Mouse (Mus musculus): Measurements from ENCODE around the gene Tppp3.

Tppp3 gene

GRCm38 (mm10) chr8:105431743-105432515 is 39.4 kb downstream of the Tppp3 start:
- DNase-seq (ENCODE audit: low spot score) = peak; percentile 91

- DNase-seq (ENCODE audit: low spot score) = no peak
Measured at GRCm38 (mm10) chr8:105426878-105427277, 44.4 kb downstream of the Tppp3 start.

- DNase-seq (ENCODE audit: low spot score) = no peak
Measured at GRCm38 (mm10) chr8:105422006-105422405, 49.3 kb downstream of the Tppp3 start.

GRCm38 (mm10) chr8:105419800-105420199 is 51.5 kb downstream of the Tppp3 start:
- DNase-seq (ENCODE audit: low spot score) = no peak

- DNase-seq (ENCODE audit: low spot score) = no peak
Measured at GRCm38 (mm10) chr8:105418992-105419391, 52.3 kb downstream of the Tppp3 start.
